Mouse (Mus musculus) heart, postnatal 14 days (tissue): ENCODE measurements around the gene Lama4. TPM values are rescaled to one million over a fixed set of nuclear protein-coding genes. Genes with fewer than 3 reads are reported as not detected.

ENCODE experiments used
- DNase-seq, 2 experiments: peaks; one replicate each; pipeline ENCODE4 v3.0.0; 2021 to 2022
- intact Hi-C: fragments of 180-260 bp; cut with DNase I; formaldehyde crosslinking; loops from one replicate; pipeline ENCODE4 v1.15.1; 2025
- total RNA-seq, 2 experiments: library from RNA; stranded (reverse); gene quantifications; 2 replicates each; pipeline ENCODE4 v1.2.3; 2021

The Lama4 gene
- total RNA-seq, 2 experiments from 2014 or later = 123 to 133 TPM

GRCm38 (mm10) chr10:39137766-39138165, 172.5 kb downstream of the Lama4 start:
- intact Hi-C loops = no loop called here
- no peak for DNase-seq

GRCm38 (mm10) chr10:39138761-39139160, 173.4 kb downstream of the Lama4 start:
- intact Hi-C loops = no loop called here
- DNase-seq = no peak

- intact Hi-C loops = no loop called here
- no peak for DNase-seq
Observed at GRCm38 (mm10) chr10:39140843-39141242, 175.5 kb downstream of the Lama4 start.

- intact Hi-C loops = no loop called here
- DNase-seq = no peak
Observed at GRCm38 (mm10) chr10:39141401-39141800, 176.1 kb downstream of the Lama4 start.

GRCm38 (mm10) chr10:39142216-39142615, 176.9 kb downstream of the Lama4 start:
- intact Hi-C loops = no loop called here
- no peak for DNase-seq

- intact Hi-C loops = no loop called here
- DNase-seq = no peak
Observed at GRCm38 (mm10) chr10:39156719-39157118, 191.4 kb downstream of the Lama4 start.

GRCm38 (mm10) chr10:39157321-39157720, 192.0 kb downstream of the Lama4 start:
- intact Hi-C loops = no loop called here
- DNase-seq = no peak

GRCm38 (mm10) chr10:39158306-39158705, 193.0 kb downstream of the Lama4 start:
- intact Hi-C loops = no loop called here
- no peak for DNase-seq

Other genes with a start within 250 kb of the Lama4 start
- not detected for gene Rfpl4b, start 143.7 kb upstream of the Lama4 start, total RNA-seq
- gene Fam229b, start 168.4 kb downstream of the Lama4 start, total RNA-seq = 1 to 10 TPM; 3.5 to 5.9 TPM
- 1 to 10 TPM; 1.6 to 3.4 TPM for gene Tube1, start 168.5 kb downstream of the Lama4 start, total RNA-seq
- gene Ccn6, start 198.3 kb downstream of the Lama4 start, total RNA-seq = under 1 TPM in 1 of 2 experiments, not detected in 1; 0.19 TPM